Mouse (Mus musculus): ENCODE results near the gene 9430015G10Rik.

The 9430015G10Rik gene

DNA sequence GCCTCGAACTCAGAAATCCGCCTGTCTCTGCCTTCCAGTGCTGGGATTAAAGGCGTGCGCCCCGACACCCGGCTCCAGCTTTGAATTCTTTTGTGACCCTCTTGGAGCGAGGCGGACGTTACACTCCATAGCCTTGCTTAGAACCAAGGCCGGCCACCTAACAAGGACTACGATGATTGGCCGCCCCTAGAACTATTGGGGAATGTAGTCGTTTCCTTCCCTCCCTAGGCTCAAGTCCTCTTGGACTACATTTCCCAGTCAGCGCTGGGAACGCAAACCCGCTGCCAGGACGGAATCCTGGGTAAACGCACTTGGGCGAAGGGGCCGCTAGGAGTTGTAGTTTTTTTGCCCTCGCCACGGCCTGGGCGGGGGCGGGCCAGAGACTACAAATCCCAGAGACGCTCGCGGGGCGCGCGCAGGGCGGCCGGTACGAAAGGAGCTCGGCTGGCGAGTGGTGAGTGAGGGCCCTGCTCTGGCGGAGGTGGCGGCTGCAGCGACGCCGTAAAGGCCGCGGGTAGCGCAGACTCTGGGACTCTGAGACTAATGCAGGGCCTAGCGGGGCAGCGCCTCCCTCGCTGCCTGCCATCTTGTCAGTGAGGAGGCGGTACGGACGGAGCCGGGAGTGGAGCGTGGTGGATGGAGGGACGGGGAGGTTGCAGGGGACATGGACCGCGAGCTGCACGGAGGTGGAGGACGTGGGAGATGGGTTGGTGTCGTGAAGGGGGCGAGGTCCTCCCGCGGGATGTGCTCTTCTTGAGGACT is at the start of gene 9430015G10Rik:
Gene 9430015G10Rik (plus strand): TSS at position 413 of the 762 bp plus-strand sequence.
- peak; percentile 98 for DNase-seq

DNA sequence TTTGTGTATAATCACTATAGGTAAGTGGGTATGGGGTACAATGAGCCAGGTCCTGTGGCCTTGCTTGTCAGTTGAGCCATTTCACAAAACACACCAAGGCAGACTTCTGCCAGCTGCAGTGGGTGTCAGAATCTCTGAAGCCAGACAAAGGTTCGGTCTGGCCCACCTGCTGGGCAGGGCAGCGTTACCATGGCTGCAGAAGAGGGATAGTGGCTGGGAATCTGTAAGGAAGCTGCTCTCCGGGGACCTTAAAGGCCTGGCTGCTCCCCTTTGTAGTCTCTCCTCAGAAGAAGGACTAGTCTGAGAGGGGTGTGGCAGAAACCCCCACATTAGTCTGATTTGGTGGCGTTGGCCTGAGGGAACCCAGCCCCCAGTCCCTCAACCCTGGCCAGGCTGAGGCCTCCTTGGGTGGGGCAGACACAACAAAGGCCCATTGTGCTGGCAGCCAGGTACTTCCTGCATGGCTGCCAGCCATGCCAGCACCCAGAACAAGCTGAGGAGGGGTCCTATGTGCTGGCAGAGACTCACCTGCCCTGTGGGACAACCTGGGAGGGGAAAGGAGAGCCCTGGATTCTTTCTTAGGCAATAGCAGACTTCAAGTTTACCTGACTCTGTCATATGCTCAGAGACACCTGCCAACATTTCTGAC is 45.8 kb upstream of the 9430015G10Rik start:
- DNase-seq, result no peak

GRCm38 (mm10) chr4:156064510-156064897 is 45.3 kb upstream of the 9430015G10Rik start:
- no peak for DNase-seq

DNA sequence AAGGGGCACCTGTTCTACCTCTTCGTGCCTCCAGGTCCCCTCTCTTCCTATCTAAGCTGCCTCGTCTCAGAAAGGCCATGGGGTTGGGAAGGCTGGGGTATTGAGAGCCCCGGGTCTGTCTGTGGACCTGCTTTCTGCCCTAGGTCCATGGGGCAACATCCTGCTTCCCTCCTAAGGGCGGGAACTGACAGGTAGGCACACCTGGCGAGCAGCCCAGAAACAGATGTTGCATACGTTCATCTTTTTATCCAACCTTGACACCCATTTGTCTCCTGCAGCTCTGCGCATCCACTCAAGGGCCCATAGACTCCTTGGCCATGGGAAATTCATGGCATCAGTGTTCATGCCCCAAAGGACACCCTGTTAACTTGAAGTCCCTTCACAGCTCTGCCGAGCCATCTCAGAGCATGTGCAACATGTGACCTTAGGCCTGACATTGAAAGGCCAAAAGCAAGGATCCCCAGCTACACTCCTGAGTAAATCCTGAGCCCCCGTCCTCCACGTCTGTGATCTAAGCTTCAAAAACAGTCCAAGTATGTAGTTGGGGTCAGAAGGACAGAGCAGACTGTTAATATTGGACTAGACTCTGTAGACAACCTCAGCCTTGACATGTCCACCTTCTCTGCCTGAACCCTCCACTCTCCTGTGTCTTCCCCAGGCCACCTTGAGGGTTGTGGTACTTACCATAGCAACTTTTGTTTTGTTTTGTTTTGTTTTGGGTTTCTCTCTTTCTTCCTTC is 44.5 kb upstream of the 9430015G10Rik start:
- DNase-seq, result no peak

DNA sequence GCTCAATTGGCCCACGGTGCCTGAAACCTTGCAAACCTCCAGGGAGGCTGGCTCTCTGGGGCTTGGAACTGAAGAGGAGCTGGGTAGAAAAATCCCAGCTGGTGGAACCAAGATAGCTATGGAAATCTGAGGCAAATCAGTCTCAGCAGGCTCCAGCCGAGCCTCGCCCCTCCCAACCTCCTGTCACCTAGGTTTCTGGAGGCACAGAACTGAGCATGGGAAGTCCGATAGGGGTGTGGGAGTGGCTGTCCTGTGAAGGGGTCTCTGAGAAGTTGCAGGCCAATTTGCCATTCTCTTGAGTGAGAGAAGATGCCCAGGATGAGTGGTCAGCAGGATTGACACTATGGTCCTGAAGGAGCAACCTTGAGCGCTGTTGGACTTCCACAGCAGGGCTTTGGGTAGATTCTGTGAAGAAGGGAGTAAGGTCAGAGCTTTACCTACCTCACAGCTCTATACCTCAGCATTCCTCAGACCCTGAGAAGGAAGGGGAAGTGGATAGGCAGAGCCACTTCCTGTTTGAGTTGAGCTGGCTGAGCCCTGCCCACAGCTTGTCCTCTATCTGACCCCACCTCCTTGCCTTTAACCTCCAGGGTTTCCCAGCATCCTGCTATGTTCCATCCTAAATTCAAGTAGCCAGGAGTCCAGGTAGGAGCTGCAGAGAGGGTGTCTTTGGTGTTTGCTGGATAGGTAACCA is 42.4 kb upstream of the 9430015G10Rik start:
- DNase-seq, result no peak

DNA sequence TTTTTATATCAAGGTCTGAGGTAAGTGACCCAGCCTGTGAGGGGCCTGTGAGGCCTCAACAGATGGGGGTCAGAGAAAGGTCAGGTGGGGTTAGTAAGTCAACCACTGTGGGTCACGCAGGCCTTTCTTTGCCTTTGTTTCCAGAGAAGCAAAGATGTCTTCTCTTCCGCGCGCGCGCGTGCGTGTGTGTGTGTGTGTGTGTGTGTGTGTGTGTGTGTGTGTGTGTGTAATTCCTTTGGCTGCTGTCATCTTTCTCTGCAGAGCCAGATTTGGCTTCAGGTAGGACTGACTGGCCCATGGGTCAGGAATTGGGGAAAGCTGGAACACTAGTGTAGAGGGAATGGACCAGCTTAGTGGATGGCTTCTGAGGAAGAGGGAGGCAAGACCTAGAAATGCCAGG is 40.1 kb upstream of the 9430015G10Rik start:
- DNase-seq, result no peak

DNA sequence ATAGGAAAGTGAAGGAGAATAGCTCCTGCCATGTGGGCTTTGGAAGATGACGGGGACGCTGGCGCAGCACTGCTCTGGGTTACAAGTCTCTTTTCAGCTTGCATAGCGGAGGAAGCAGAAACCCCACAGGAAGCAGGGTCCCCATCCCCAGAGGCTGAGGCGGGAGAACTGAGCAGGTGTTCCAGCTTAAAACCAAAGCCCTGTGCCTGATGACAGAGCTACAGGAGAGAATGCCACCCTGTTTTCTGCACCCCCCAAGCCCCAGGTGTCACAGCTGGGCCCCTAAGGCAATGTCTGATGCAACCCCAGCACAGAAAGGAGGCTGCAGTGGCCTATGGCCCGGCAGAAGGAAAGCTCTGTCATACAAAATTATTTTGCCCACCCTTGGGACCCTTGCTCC is 39.5 kb upstream of the 9430015G10Rik start:
- DNase-seq, result no peak

DNA sequence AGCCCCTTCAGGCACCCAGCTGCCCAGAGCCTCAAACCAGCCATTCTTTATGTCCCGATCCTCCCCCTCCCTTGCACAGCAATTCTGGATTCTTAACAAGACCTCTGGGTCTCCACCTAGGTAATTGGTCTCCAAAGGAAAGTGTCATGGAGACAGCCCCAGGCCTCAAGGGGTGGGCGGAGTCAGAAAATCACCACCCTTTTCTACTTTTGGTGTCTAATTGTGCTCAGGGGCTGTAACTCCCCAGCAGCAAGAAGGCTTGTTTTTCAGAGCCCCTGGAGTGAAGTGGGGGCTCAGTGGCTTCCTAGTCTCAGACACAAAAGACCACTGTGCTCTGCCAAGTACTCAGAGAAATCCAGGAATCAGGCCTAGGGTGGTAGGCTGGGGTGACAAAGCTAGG is 39.1 kb upstream of the 9430015G10Rik start:
- DNase-seq, result no peak

DNA sequence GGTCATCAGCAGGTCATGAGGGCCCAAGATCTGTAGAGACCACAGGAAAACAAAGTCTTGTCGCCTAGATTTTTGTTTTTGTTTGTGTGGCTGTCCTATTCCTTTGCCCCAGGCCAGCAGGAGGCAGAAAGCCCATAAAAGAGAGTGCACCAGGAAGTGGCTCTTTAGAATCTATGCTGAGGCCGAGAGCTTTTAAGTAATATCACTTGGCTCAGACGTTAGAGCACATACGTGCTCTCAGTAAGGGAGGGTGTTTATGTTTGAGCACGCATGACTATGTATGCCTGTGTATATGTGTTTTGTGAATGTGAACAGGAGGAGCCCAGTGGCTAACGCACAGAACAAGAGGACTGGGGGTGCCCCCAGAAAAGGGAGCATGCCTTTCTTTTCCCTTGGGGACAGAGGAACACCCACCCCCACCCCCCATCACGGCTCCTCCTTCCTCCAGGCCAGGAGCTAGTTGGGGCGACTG is 32.8 kb upstream of the 9430015G10Rik start:
- DNase-seq, result no peak

- DNase-seq, result peak; percentile 50
Measured at GRCm38 (mm10) chr4:156077499-156078301, 32.1 kb upstream of the 9430015G10Rik start.

DNA sequence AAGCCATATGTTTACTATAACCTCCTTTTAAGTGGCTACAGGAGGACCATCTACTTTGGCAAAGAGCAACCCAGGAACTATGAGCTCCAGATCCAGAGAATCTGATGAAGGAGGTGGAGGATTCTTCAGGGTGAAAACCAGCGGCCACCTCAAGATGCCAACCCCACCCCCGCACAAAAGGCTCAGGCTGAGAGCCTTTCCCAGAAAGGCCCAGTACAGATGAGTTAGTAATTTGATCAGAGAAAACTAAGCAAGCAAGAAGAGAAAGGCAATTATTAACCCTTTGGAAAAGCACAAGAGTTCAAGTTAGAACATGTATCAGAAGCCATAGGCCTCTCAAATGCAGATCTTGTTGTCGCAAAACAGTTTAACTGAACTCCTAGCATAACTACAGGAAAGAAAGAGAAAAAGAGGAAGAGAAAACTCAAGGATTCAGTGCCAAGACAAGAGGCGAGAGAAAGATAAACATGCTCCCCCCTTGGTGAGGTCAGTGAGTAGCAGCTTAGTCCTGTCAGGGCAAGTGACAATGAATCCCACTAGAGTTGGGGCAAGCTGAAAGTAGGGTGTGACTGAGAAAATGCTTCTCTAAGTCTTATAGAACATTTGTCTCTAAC is 27.1 kb upstream of the 9430015G10Rik start:
- no peak for DNase-seq

DNA sequence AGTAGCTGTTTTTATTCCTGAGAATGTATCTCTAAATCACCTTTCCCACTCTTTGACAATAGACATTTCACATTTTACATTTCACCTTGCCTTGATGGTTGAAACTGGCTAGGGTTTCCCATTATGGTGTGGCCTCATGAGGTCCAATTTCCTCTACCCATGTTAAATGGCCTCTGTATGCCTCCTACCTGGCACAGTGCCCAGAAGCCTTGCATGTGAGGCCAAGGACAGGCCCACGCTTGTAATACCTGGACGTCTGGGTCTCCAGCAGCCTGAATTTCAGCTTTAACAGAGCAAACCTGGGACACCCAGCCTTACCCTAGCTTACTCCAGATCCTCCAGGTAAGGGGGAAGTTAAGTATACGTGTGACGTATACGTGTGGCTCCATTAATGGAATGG is 26.4 kb upstream of the 9430015G10Rik start:
- no peak for DNase-seq

- DNase-seq, result no peak
Measured at GRCm38 (mm10) chr4:156084096-156084879, 25.5 kb upstream of the 9430015G10Rik start.

DNA sequence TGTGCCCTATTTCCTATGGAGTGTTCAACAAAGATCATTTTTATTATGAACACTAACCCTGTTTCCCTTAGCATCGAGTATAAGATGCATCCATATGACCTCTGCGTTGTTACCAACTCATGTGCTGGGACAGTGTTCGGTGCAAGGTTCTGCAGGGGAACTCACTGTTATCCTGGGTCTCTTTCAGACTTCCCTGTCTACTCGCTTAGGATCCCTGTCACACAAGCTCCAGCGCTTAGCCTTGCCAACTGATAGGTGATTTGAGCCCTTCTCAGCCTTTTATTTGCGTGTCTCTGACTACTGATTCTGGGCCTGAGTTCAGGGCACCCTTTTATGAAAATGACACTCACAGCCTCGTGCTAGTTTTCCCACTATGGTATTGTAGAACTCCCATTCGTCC is 24.5 kb upstream of the 9430015G10Rik start:
- no peak for DNase-seq

DNA sequence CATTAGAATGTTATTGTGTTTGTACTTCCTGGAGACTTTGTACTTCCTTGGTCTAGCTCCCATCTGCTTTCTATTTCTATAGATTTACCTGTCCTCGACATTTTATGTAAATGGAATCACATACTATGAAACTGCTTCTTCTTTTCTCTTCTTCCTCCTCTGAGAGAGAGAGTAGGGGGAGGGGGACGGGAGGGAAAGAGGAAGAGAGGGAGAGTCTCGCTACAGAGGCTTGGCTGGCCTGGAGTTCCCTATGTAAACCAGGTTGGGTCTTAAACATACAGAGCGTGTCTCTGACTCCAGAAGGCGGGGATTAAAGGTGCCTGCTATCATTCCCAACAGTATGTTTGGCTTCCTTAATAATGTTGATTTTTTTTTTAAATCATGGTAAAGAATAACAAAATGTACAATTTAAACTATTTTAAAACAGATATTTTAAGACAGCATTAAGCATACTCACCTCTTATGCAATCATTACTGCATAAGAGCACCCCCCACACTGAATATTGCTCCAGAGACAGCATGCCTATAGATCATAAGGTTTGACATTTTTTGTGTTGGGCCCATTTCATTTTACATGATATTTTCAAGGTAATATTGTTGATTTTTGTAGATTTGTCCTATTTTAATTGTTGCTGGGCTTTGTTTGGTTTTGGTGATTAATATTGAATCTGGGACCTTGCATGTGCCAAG is 22.2 kb upstream of the 9430015G10Rik start:
- no peak for DNase-seq

GRCm38 (mm10) chr4:156091236-156091635 is 18.5 kb upstream of the 9430015G10Rik start:
- DNase-seq, result no peak

GRCm38 (mm10) chr4:156092765-156093164 is 17.0 kb upstream of the 9430015G10Rik start:
- no peak for DNase-seq

- DNase-seq, result no peak
Measured at GRCm38 (mm10) chr4:156093758-156094157, 16.0 kb upstream of the 9430015G10Rik start.

- no peak for DNase-seq
Measured at GRCm38 (mm10) chr4:156096191-156096590, 13.6 kb upstream of the 9430015G10Rik start.

GRCm38 (mm10) chr4:156097770-156098366 is 11.9 kb upstream of the 9430015G10Rik start:
- DNase-seq, result no peak

All from cerebellum, adult 11-12 months (tissue).